Mouse (Mus musculus) hindbrain, embryonic 14.5 days (tissue): Measurements from ENCODE around the gene Mob4. TPM values are rescaled to one million over a fixed set of nuclear protein-coding genes. Genes with fewer than 3 reads are reported as not detected.

Experiments
- ATAC-seq: fragments of 200-750 bp; cut with Nextera tagmentation; 2 replicates; pipeline ENCODE4 v1.8.0; 2017; ENCODE audit warnings: moderate number of reproducible peaks, mild to moderate bottlenecking, moderate TSS enrichment, moderate library complexity; ENCODE audit not compliant: low FRiP score
- DNase-seq: peaks from one replicate; pipeline ENCODE4 v3.0.0-alpha.2; 2015; ENCODE audit warnings: low spot score
- H3K27ac ChIP-seq: fragments of 300-500 bp; sonication (generic); 2 replicates; pipeline ENCODE4 v1.5.1; 2014; ENCODE audit warnings: mild to moderate bottlenecking, moderate library complexity
- H3K27me3 ChIP-seq: fragments of 300-500 bp; sonication (generic); 2 replicates; pipeline ENCODE4 v1.6.1; 2014; ENCODE audit warnings: mild to moderate bottlenecking, low read length, mixed read lengths; ENCODE audit not compliant: control insufficient read depth, insufficient read depth
- H3K36me3 ChIP-seq: fragments of 300-500 bp; sonication (generic); replicated peaks from 2 replicates; pipeline ENCODE4 v1.6.1; 2014; ENCODE audit not compliant: control insufficient read depth, insufficient read depth
- H3K4me1 ChIP-seq: fragments of 300-500 bp; sonication (generic); replicated peaks from 2 replicates; pipeline ENCODE4 v1.6.1; 2014; ENCODE audit warnings: antibody characterized with exemption, low read length, mixed read lengths; ENCODE audit not compliant: control insufficient read depth, insufficient read depth
- H3K4me2 ChIP-seq: fragments of 300-500 bp; sonication (generic); replicated peaks from 2 replicates; pipeline ENCODE4 v1.6.1; 2014; ENCODE audit warnings: mild to moderate bottlenecking, moderate library complexity
- H3K4me3 ChIP-seq: fragments of 300-500 bp; sonication (generic); replicated peaks from 2 replicates; pipeline ENCODE4 v1.5.1; 2014; ENCODE audit warnings: mild to moderate bottlenecking, low read length
- H3K9ac ChIP-seq: fragments of 300-500 bp; sonication (generic); 2 replicates; pipeline ENCODE4 v1.6.1; 2014
- H3K9me3 ChIP-seq: fragments of 300-500 bp; sonication (generic); 2 replicates; pipeline ENCODE4 v1.6.1; 2016; ENCODE audit warnings: low read length; ENCODE audit not compliant: control insufficient read depth
- WGBS: fragments of 180-500 bp; shearing (Covaris S2); extraction: QIAGEN DNeasy Blood & Tissue Kit; methylation state at CpG from one replicate; pipeline ENCODE4 v1.1.7; 2014; 5-methylcytosine and 5-hydroxymethylcytosine counted together
- polyA plus RNA-seq: library from polyadenylated mRNA; unstranded; fragments of >200 nt; fragmentation: Nextera tagmentation; extraction: Ambion mirVana; gene quantifications from 2 replicates; pipeline ENCODE4 v1.2.1, GENCODE M21; 2014

The Mob4 gene
- polyA plus RNA-seq, 1 experiment from 2014 or later, result 177 TPM

- Histone ChIP-seq H3K27ac (peak overlapping the region; percentile 28; the same call in 1 of the 2 replicates), H3K4me1 (peaks cover 17% of the 10 kb centered on the region), H3K4me2 (peak overlapping the region; percentile 46), H3K36me3 (no peaks in the 10 kb centered on the region), H3K27me3 (no peaks in the 10 kb centered on the region), H3K9me3 (no peaks in the 10 kb centered on the region), H3K4me3 (peak overlapping the region; percentile 23), H3K9ac (peak overlapping the region; percentile 37; the same call in 1 of the 2 replicates)
- ATAC-seq (peak; percentile 68; the same call in 1 of the 2 replicates), DNase-seq (peak; percentile 44)
- 17% methylated on average over 8 of the region's 8 CpGs for WGBS
Measured at GRCm38 (mm10) chr1:55192015-55192414, 61.0 kb downstream of the Mob4 start.

GRCm38 (mm10) chr1:55192824-55193223 is 61.8 kb downstream of the Mob4 start:
- Histone ChIP-seq H3K4me1 (peaks cover 17% of the 10 kb centered on the region), H3K4me2 (no peak overlapping the region), H3K27ac (no peak overlapping the region), H3K9ac (no peak overlapping the region), H3K4me3 (no peak overlapping the region), H3K36me3 (no peaks in the 10 kb centered on the region), H3K9me3 (no peaks in the 10 kb centered on the region), H3K27me3 (no peaks in the 10 kb centered on the region)
- no peak for DNase-seq
- ATAC-seq, result no peak
- WGBS, result 57% methylated on average over 3 of the region's 3 CpGs

- Histone ChIP-seq H3K36me3 (no peaks in the 10 kb centered on the region), H3K27ac (no peak overlapping the region; the same call in 1 of the 2 replicates), H3K4me2 (no peak overlapping the region), H3K9ac (no peak overlapping the region), H3K9me3 (no peaks in the 10 kb centered on the region), H3K27me3 (no peaks in the 10 kb centered on the region), H3K4me3 (no peak overlapping the region), H3K4me1 (peaks cover 17% of the 10 kb centered on the region)
- DNase-seq, result no peak
- peak; percentile 15; the same call in 1 of the 2 replicates for ATAC-seq
- 58% methylated on average over 2 of the region's 2 CpGs for WGBS
Measured at GRCm38 (mm10) chr1:55193316-55193715, 62.3 kb downstream of the Mob4 start.

- Histone ChIP-seq H3K27ac (no peak overlapping the region), H3K4me2 (peak overlapping the region; percentile 38), H3K9ac (peak overlapping the region; percentile 21; the same call in 1 of the 2 replicates), H3K4me1 (peaks cover 17% of the 10 kb centered on the region), H3K9me3 (no peaks in the 10 kb centered on the region), H3K27me3 (no peaks in the 10 kb centered on the region), H3K36me3 (no peaks in the 10 kb centered on the region), H3K4me3 (no peak overlapping the region)
- WGBS, result 24% methylated on average over 19 of the region's 19 CpGs
- ATAC-seq (peak; percentile 41; the same call in 1 of the 2 replicates), DNase-seq (no peak)
Measured at GRCm38 (mm10) chr1:55194064-55194915, 63.3 kb downstream of the Mob4 start.

- no peak for DNase-seq
- no peak overlapping the region for H3K4me3 ChIP-seq
- H3K4me2 ChIP-seq, result peak overlapping the region; percentile 38
- H3K9ac ChIP-seq, result no peak overlapping the region
- 54% methylated on average over 4 of the region's 4 CpGs for WGBS
- H3K4me1 ChIP-seq, result peaks cover 17% of the 10 kb centered on the region
- H3K27me3 ChIP-seq, result no peaks in the 10 kb centered on the region
- no peak overlapping the region for H3K27ac ChIP-seq
- no peaks in the 10 kb centered on the region for H3K9me3 ChIP-seq
- no peaks in the 10 kb centered on the region for H3K36me3 ChIP-seq
- no peak for ATAC-seq
Measured at GRCm38 (mm10) chr1:55195021-55195420, 64.0 kb downstream of the Mob4 start.

GRCm38 (mm10) chr1:55196327-55197003 is 65.4 kb downstream of the Mob4 start:
- H3K4me1 ChIP-seq, result peaks cover 17% of the 10 kb centered on the region
- H3K9ac ChIP-seq, result no peak overlapping the region
- no peak for DNase-seq
- H3K4me2 ChIP-seq, result no peak overlapping the region
- 50% methylated on average over 6 of the region's 6 CpGs for WGBS
- no peak for ATAC-seq
- H3K9me3 ChIP-seq, result no peaks in the 10 kb centered on the region
- H3K4me3 ChIP-seq, result no peak overlapping the region
- no peak overlapping the region for H3K27ac ChIP-seq
- no peaks in the 10 kb centered on the region for H3K27me3 ChIP-seq
- H3K36me3 ChIP-seq, result no peaks in the 10 kb centered on the region

GRCm38 (mm10) chr1:55198719-55199118 is 67.7 kb downstream of the Mob4 start:
- no peak for ATAC-seq
- 13% methylated on average over 3 of the region's 3 CpGs for WGBS

GRCm38 (mm10) chr1:55201850-55202752 is 71.1 kb downstream of the Mob4 start:
- Histone ChIP-seq H3K36me3 (no peaks in the 10 kb centered on the region), H3K27me3 (no peaks in the 10 kb centered on the region), H3K4me1 (0 out of 2 replicates have a peak, but pooled peaks cover 3% of the 10 kb centered on the region), H3K4me2 (no peak overlapping the region), H3K9me3 (no peaks in the 10 kb centered on the region), H3K4me3 (no peak overlapping the region), H3K27ac (0 out of 2 replicates have a peak overlapping the region, but pooled peaks have one; percentile 18), H3K9ac (no peak overlapping the region)
- ATAC-seq (peak; percentile 41; the same call in 1 of the 2 replicates), DNase-seq (no peak)
- 61% methylated on average over 18 of the region's 18 CpGs for WGBS

More at GRCm38 (mm10) chr1:55198719-55199118, 67.7 kb downstream of the Mob4 start:
- H3K9ac ChIP-seq, result no peak overlapping the region
- DNase-seq, result no peak
- H3K4me2 ChIP-seq, result no peak overlapping the region
- H3K9me3 ChIP-seq, result no peaks in the 10 kb centered on the region
- H3K27me3 ChIP-seq, result no peaks in the 10 kb centered on the region
- H3K4me3 ChIP-seq, result no peak overlapping the region
- peaks cover 13% of the 10 kb centered on the region for H3K4me1 ChIP-seq
- no peak overlapping the region for H3K27ac ChIP-seq
- H3K36me3 ChIP-seq, result no peaks in the 10 kb centered on the region
